Mouse (Mus musculus) activated CD4-positive, CD25-positive, alpha-beta regulatory T cell, adult 9 weeks (primary cell): Measurements from ENCODE around the gene Olfr358. TPM values are rescaled to one million over a fixed set of nuclear protein-coding genes. Genes with fewer than 3 reads are reported as not detected.

ENCODE experiments used
- polyA plus RNA-seq: library from polyadenylated mRNA; unstranded; fragments of 100-300 nt; shearing (Covaris generic); gene quantifications from one replicate; pipeline ENCODE4 v1.2.1, GENCODE M21; 2017

The Olfr358 gene
- polyA plus RNA-seq, result not detected

GRCm38 (mm10) chr2:37009235-37009634 lies at the start of gene Olfr358:
Gene Olfr358 (minus strand): TSS chr2:37009335.

GRCm38 (mm10) chr2:36993527-36993926 lies 15.6 kb downstream of the Olfr358 start, which contains the start of gene Olfr357:
Gene Olfr357 (plus strand): TSS chr2:36993827.

Other genes with a start within 250 kb of the Olfr358 start
- not detected for gene Olfr348, start 225.1 kb downstream of the Olfr358 start, polyA plus RNA-seq
- not detected for gene Olfr50, start 218.8 kb downstream of the Olfr358 start, polyA plus RNA-seq
- not detected for gene Olfr3, start 192.3 kb downstream of the Olfr358 start, polyA plus RNA-seq
- not detected for gene Olfr350, start 163.0 kb downstream of the Olfr358 start, polyA plus RNA-seq
- gene Olfr351, start 146.7 kb downstream of the Olfr358 start, polyA plus RNA-seq, result not detected
- not detected for gene Olfr352, start 140.9 kb downstream of the Olfr358 start, polyA plus RNA-seq
- not detected for gene Olfr353, start 116.4 kb downstream of the Olfr358 start, polyA plus RNA-seq
- gene Olfr354, start 103.7 kb downstream of the Olfr358 start, polyA plus RNA-seq, result not detected
- not detected for gene Olfr355, start 80.4 kb downstream of the Olfr358 start, polyA plus RNA-seq
- gene Olfr356, start 72.2 kb downstream of the Olfr358 start, polyA plus RNA-seq, result not detected
- not detected for gene Olfr357, start 15.5 kb downstream of the Olfr358 start, polyA plus RNA-seq
- gene Olfr360, start 56.4 kb upstream of the Olfr358 start, polyA plus RNA-seq, result not detected
- gene Olfr361, start 80.0 kb upstream of the Olfr358 start, polyA plus RNA-seq, result not detected
- not detected for gene Olfr362, start 108.6 kb upstream of the Olfr358 start, polyA plus RNA-seq
- not detected for gene Olfr364-ps1, start 130.0 kb upstream of the Olfr358 start, polyA plus RNA-seq
- gene Olfr365, start 178.9 kb upstream of the Olfr358 start, polyA plus RNA-seq, result not detected
- gene Olfr366, start 202.2 kb upstream of the Olfr358 start, polyA plus RNA-seq, result not detected